Comparison of ENCODE assay signal across 9 mouse cellular contexts in the genomic region with DNA sequence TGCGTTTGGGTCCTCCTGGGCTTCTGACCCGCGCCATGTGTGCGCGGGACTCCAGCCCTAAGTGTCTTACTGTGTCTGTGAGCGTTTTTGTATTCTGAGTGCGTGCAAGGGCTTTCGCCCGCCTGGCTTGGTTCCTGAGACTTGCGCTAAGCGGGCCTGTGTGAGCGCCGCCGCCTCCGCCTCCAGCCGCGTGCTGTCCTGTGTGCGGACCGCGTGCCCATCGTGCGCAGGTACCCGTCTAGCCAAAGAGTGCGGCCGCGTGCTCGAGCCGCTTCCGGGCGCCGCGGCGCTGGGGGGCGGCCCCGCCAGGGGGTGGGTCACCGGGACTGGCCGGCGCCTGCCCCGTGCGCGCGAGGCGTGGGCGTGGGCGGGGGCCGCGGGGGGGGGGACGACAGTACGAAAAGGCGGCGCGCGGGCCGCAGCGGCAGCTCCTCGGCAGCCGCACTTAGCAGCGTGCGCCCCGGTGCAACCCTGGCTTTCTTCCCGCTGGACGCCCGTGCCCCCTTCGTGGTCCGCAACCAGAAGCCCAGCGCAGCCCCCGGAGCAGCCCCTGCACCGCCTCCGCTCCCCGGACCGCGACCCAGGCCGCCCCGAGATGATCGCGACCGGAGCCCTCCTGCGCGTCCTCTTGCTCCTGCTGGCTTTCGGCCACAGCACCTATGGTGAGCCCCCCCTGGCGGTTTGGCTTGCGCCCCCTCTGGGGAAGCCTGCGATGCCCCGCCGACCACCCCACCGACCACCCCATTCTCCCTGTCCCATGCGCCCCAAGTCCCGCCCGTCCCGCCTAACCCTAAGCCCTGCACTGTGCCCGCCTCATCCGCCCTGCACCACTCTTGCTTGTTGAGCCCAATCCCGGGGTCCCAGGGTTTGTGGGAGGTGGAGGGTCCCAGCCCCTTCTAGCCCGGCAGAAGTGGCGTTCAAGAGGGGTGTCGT. TPM values are rescaled to one million over a fixed set of nuclear protein-coding genes. Genes with fewer than 3 reads are reported as not detected.
DNase-seq lines count a peak whose midpoint lies in the region; ATAC-seq and TF ChIP-seq lines count a peak whose summit lies in the region.
"Had no signal": no experiment of that assay in that cellular context is flagged by ENCODE, and none has a peak within 500 bp of the region (broad histone marks: within the 10 kb centered on the region; RNA-seq: fewer than 3 reads in every experiment).

No protein-coding gene starts in this region.

- peaks cover 83% of the 10 kb centered on the region for H3K27me3 ChIP-seq in limb, embryonic 10.5 days (ENCODE audit: low read depth, poor library complexity, severe bottlenecking)
- H3K27me3 ChIP-seq in neural tube, embryonic 12.5 days (replicated peaks): peaks cover 64% of the 10 kb centered on the region
- peaks cover 1% of the 10 kb centered on the region; the same call in 1 of the 2 replicates for H3K27me3 ChIP-seq in cerebellum, adult 2 months (ENCODE audit: control insufficient read depth, insufficient read depth, low read length)

- H3K4me3 ChIP-seq in gastrocnemius, adult 2 months: peak overlapping the region; percentile 60
- peak overlapping the region; percentile 63 for H3K4me3 ChIP-seq in limb, embryonic 10.5 days
- peak overlapping the region; percentile 45 for H3K4me3 ChIP-seq in neural tube, embryonic 12.5 days
- no peak overlapping the region for H3K4me3 ChIP-seq in cerebellum, adult 2 months (replicated peaks; ENCODE audit: insufficient read depth, low read depth, low read length)

- H3K36me3 ChIP-seq in limb, embryonic 10.5 days: no peaks in the 10 kb centered on the region
- no peaks in the 10 kb centered on the region for H3K36me3 ChIP-seq in neural tube, embryonic 12.5 days

- peaks cover 93% of the 10 kb centered on the region for H3K4me1 ChIP-seq in limb, embryonic 10.5 days
- peaks cover 63% of the 10 kb centered on the region for H3K4me1 ChIP-seq in neural tube, embryonic 12.5 days
- H3K4me1 ChIP-seq in cerebellum, adult 2 months (ENCODE audit: control insufficient read depth, insufficient read depth, low read length): no peaks in the 10 kb centered on the region

- intact Hi-C loops in gastrocnemius, adult 2 months (cut with DNase I): no loop called here

- TF ChIP-seq POLR2A in cerebellum, adult 2 months (IDR thresholded peaks at IDR 0.05; ENCODE audit: borderline replicate concordance, insufficient read depth, low read length): no peak

- H3K9ac ChIP-seq in neural tube, embryonic 12.5 days: peak overlapping the region; percentile 68

- peak; percentile 38 for ATAC-seq in neural tube, embryonic 12.5 days (ENCODE audit: low FRiP score, low read depth)

- under 1% methylated on average over 92 of the region's 96 CpGs for WGBS in limb, embryonic 10.5 days
- 1% methylated on average over 81 of the region's 96 CpGs for WGBS in neural tube, embryonic 12.5 days
- 2% methylated on average over 77 of the region's 96 CpGs for WGBS in cerebellum, adult 2 months

- H3K27ac ChIP-seq in gastrocnemius, adult 2 months: no peak overlapping the region
- peak overlapping the region; percentile 93 for H3K27ac ChIP-seq in limb, embryonic 10.5 days
- H3K27ac ChIP-seq in neural tube, embryonic 12.5 days: no peak overlapping the region
- no peak overlapping the region for H3K27ac ChIP-seq in cerebellum, adult 2 months (ENCODE audit: insufficient read depth, low read length)

- no peak for TF ChIP-seq CTCF in gastrocnemius, adult 2 months (IDR thresholded peaks at IDR 0.05)
- TF ChIP-seq CTCF in cerebellum, adult 2 months (IDR thresholded peaks at IDR 0.05; ENCODE audit: borderline replicate concordance, insufficient read depth, low read depth, low read length): no peak

- peak overlapping the region; percentile 87 for H3K4me2 ChIP-seq in neural tube, embryonic 12.5 days (replicated peaks)

- no peaks in the 10 kb centered on the region for H3K9me3 ChIP-seq in limb, embryonic 10.5 days (replicated peaks)
- H3K9me3 ChIP-seq in neural tube, embryonic 12.5 days: no peaks in the 10 kb centered on the region

- DNase-seq in gastrocnemius, adult 2 months: no peak
- no peak for DNase-seq in gastrocnemius, adult 18-20 months (ENCODE audit: low spot score)
- DNase-seq in right cerebral cortex, postnatal 4 days: peak; percentile 40
- no peak for DNase-seq in right cerebral cortex, postnatal 36 days (ENCODE audit: low spot score in 2 of 2)
- peak; percentile 80 for DNase-seq in limb, embryonic 10.5 days (ENCODE audit: low spot score)
- no peak for DNase-seq in cerebellum, adult 2 months
- no peak for DNase-seq in layer of hippocampus, postnatal 25 days (ENCODE audit: extremely low spot score in 1 of 2, low spot score in 1 of 2)

RNA-seq across cellular contexts. Expression of gene Dlk1, which starts 0.7 kb away (rescaled TPM):
- 1 to 10 TPM in 1 of 2 experiments, under 1 TPM in 1; 0.45 to 1.7 TPM for total RNA-seq in gastrocnemius, adult 2 months (2021)
- total RNA-seq in gastrocnemius, adult 18-20 months (2021): 1 to 10 TPM in 1 of 2 experiments, under 1 TPM in 1; 0.69 to 1.1 TPM
- 106 and 159 TPM in 2 replicates for polyA plus RNA-seq in limb, embryonic 10.5 days (2016; fragmentation: Nextera tagmentation; extraction: Ambion mirVana)
- polyA plus RNA-seq in neural tube, embryonic 12.5 days (2016; fragmentation: Nextera tagmentation; extraction: Ambion mirVana): 100 and 107 TPM in 2 replicates
- 23.7 and 26.6 TPM in 2 replicates for polyA plus RNA-seq in cerebellum, adult 2 months (2012; rRNA removed)
- 1 to 10 TPM; 3.4 to 6.7 TPM for total RNA-seq in layer of hippocampus, postnatal 25 days (2021)
- polyA plus RNA-seq: C2C12 had no signal

Comparison
In these comparisons a context has a peak if more than half of its experiments do, and no peak if none do; other contexts are left out.
1. DNase-seq: peak in right cerebral cortex, postnatal 4 days (single experiment) and limb, embryonic 10.5 days (single experiment); none in gastrocnemius, adult 2 months (single experiment), gastrocnemius, adult 18-20 months (single experiment), right cerebral cortex, postnatal 36 days (0 of 2), cerebellum, adult 2 months (0 of 2) and layer of hippocampus, postnatal 25 days (0 of 2).